8 mouse cellular contexts compared by ENCODE assay signal in genomic region chr6:124755831-124756595, GRCm38 (mm10). TPM values are rescaled to one million over a fixed set of nuclear protein-coding genes. Genes with fewer than 3 reads are reported as not detected.
DNase-seq lines count a peak whose midpoint lies in the region; ATAC-seq and TF ChIP-seq lines count a peak whose summit lies in the region.
"Had no signal": no experiment of that assay in that cellular context is flagged by ENCODE, and none has a peak within 500 bp of the region (broad histone marks: within the 10 kb centered on the region; RNA-seq: fewer than 3 reads in every experiment).

Gene Gm45234 (minus strand): TSS chr6:124756021.
Gene Atn1 (minus strand): TSS chr6:124756524.

- in situ Hi-C loops in CH12.LX (cut with MboI; ENCODE audit: low pct_ligation_motif_present, low pct_unique_long_range_greater_than_20kb, low sequenced_read_pairs), result no loop called here

- dilution Hi-C loops in CH12.LX (cut with MboI; ENCODE audit: extremely low pct_ligation_motif_present, extremely low pct_unique_long_range_greater_than_20kb, low sequenced_read_pairs), result no loop called here

- peak within 1 kb of the TSS; percentile 66 to 95 (median 68) for H3K4me3 ChIP-seq in CH12.LX (replicated peaks in 1 of 3; ENCODE audit: low read depth in 2 of 3, low read length in 2 of 3, poor library complexity in 1 of 3)
- peak within 1 kb of the TSS; percentile 85 for H3K4me3 ChIP-seq in cortical plate, adult 2 months (ENCODE audit: insufficient read depth, low read length)
- H3K4me3 ChIP-seq in heart, adult 2 months, result peak within 1 kb of the TSS; percentile 65
- peak within 1 kb of the TSS; percentile 50 for H3K4me3 ChIP-seq in lung, adult 2 months (replicated peaks; ENCODE audit: extremely low read depth, low read depth, low read length)
- peak within 1 kb of the TSS; percentile 74 for H3K4me3 ChIP-seq in neural tube, embryonic 14.5 days (ENCODE audit: low read depth, low read length)

- peak; percentile 57 for ATAC-seq in neural tube, embryonic 14.5 days (ENCODE audit: low read depth)

- intact Hi-C loops in heart, adult 2 months (cut with DNase I), result loop anchor here (1.0 to 5.0 kb wide), 6 partner anchors 11 to 264 kb away; partner anchors contain the start of genes C1ra, C1rl, Emg1 and Grcc10

- TF ChIP-seq EP300 in CH12.LX (IDR thresholded peaks at IDR 0.05; ENCODE audit: low read length), result no peak
- TF ChIP-seq EP300 in heart, adult 2 months (IDR thresholded peaks at IDR 0.05; ENCODE audit: insufficient read depth, low read depth, low read length), result no peak

- TF ChIP-seq POLR2A in CH12.LX (IDR thresholded peaks at IDR 0.05; ENCODE audit: low read depth, low read length), result peak; percentile 25; the same call in 1 of the 2 replicates
- TF ChIP-seq POLR2A in cortical plate, adult 2 months (IDR thresholded peaks at IDR 0.05; ENCODE audit: extremely low read depth, insufficient read depth, low read length), result no peak
- TF ChIP-seq POLR2A in heart, adult 2 months (IDR thresholded peaks at IDR 0.05; ENCODE audit: insufficient read depth, low read depth, low read length), result no peak
- TF ChIP-seq POLR2A in lung, adult 2 months (IDR thresholded peaks at IDR 0.05; ENCODE audit: borderline replicate concordance, extremely low read depth, low read depth, low read length), result no peak

- DNase-seq in CH12.LX (ENCODE audit: extremely low read depth), result no peak
- DNase-seq in R1 (ENCODE audit: low read depth, low spot score), result peak; percentile 83
- peak; percentile 82 to 86 for DNase-seq in heart, adult 2 months
- DNase-seq in kidney, adult 11 months, result peak; percentile 67
- peak; percentile 72 for DNase-seq in lung, adult 2 months

- peak within 1 kb of the TSS; percentile 72 for H3K27ac ChIP-seq in CH12.LX (ENCODE audit: insufficient read depth, low read depth)
- H3K27ac ChIP-seq in cortical plate, adult 2 months (ENCODE audit: insufficient read depth, low read length), result peak within 1 kb of the TSS; percentile 75
- peak within 1 kb of the TSS; percentile 85 for H3K27ac ChIP-seq in heart, adult 2 months
- peak within 1 kb of the TSS; percentile 96 for H3K27ac ChIP-seq in neural tube, embryonic 14.5 days (ENCODE audit: low read depth, low read length)

- no peak for TF ChIP-seq CTCF in CH12.LX (conservative IDR thresholded peaks at IDR 0.05 in 1 of 2, IDR thresholded peaks at IDR 0.05 in 1 of 2; ENCODE audit: low read depth in 2 of 2, low read length in 2 of 2)
- TF ChIP-seq CTCF in cortical plate, adult 2 months (IDR thresholded peaks at IDR 0.05; ENCODE audit: extremely low read depth, insufficient read depth, low read length), result no peak
- TF ChIP-seq CTCF in heart, adult 2 months (IDR thresholded peaks at IDR 0.05), result no peak
- no peak for TF ChIP-seq CTCF in lung, adult 2 months (IDR thresholded peaks at IDR 0.05; ENCODE audit: insufficient read depth, low read length)

- H3K9me3 ChIP-seq in CH12.LX (replicated peaks; ENCODE audit: low read length), result no peaks in the 10 kb centered on the region
- H3K9me3 ChIP-seq in neural tube, embryonic 14.5 days (ENCODE audit: control insufficient read depth, low read length), result no peaks in the 10 kb centered on the region

- peak within 1 kb of the TSS; percentile 95 for H3K9ac ChIP-seq in CH12.LX (ENCODE audit: insufficient read depth, low read depth)
- H3K9ac ChIP-seq in heart, adult 2 months (ENCODE audit: low read depth, low read length), result peak within 1 kb of the TSS; percentile 99
- peak within 1 kb of the TSS; percentile 97 for H3K9ac ChIP-seq in neural tube, embryonic 14.5 days (replicated peaks; ENCODE audit: low read depth, low read length)

- H3K4me1 ChIP-seq in CH12.LX (ENCODE audit: control insufficient read depth in 1 of 2, insufficient read depth in 2 of 2), result peaks cover 5 to 39% of the 10 kb centered on the region in 2 experiments
- peaks cover 6% of the 10 kb centered on the region for H3K4me1 ChIP-seq in cortical plate, adult 2 months (ENCODE audit: control insufficient read depth, insufficient read depth, low read length)
- H3K4me1 ChIP-seq in heart, adult 2 months (ENCODE audit: control insufficient read depth, insufficient read depth, low read length), result peaks cover 8% of the 10 kb centered on the region
- H3K4me1 ChIP-seq in lung, adult 2 months (ENCODE audit: control insufficient read depth, insufficient read depth, low read length), result peaks cover 12% of the 10 kb centered on the region; the same call in 1 of the 2 replicates
- H3K4me1 ChIP-seq in neural tube, embryonic 14.5 days (ENCODE audit: control insufficient read depth, insufficient read depth, low read length), result peaks cover 44% of the 10 kb centered on the region; the same call in 1 of the 2 replicates

- H3K4me2 ChIP-seq in CH12.LX (ENCODE audit: insufficient read depth, low read depth, poor library complexity, severe bottlenecking), result peak within 1 kb of the TSS; percentile 79
- H3K4me2 ChIP-seq in neural tube, embryonic 14.5 days (ENCODE audit: low read depth, low read length), result peak within 1 kb of the TSS; percentile 63

- peaks cover 5 to 38% of the 10 kb centered on the region in 2 experiments for H3K36me3 ChIP-seq in CH12.LX (replicated peaks in 1 of 2; ENCODE audit: control insufficient read depth in 1 of 2, insufficient read depth in 1 of 2, low read length in 1 of 2)
- H3K36me3 ChIP-seq in heart, adult 2 months (ENCODE audit: control insufficient read depth, insufficient read depth, low read length), result no peaks in the 10 kb centered on the region
- no peaks in the 10 kb centered on the region for H3K36me3 ChIP-seq in neural tube, embryonic 14.5 days (ENCODE audit: control insufficient read depth, insufficient read depth, low read length)

- H3K79me2 ChIP-seq in CH12.LX (replicated peaks; ENCODE audit: control insufficient read depth, extremely low read depth, insufficient read depth, poor library complexity, severe bottlenecking), result peaks cover 6% of the 10 kb centered on the region; the same call in 1 of the 2 replicates
- 0 out of 2 replicates have a peak, but pooled peaks cover 1% of the 10 kb centered on the region for H3K79me2 ChIP-seq in heart, adult 2 months (replicated peaks; ENCODE audit: control insufficient read depth, insufficient read depth, low read length)

- TF ChIP-seq RAD21 in CH12.LX (IDR thresholded peaks at IDR 0.05; ENCODE audit: low read depth, low read length), result no peak

- WGBS in heart, adult 2 months, result 2% methylated on average over 43 of the region's 100 CpGs
- WGBS in lung, adult 2 months, result 1% methylated on average over 91 of the region's 100 CpGs
- WGBS in neural tube, embryonic 14.5 days, result 1% methylated on average over 59 of the region's 100 CpGs

- no peaks in the 10 kb centered on the region for H3K27me3 ChIP-seq in CH12.LX (replicated peaks)
- no peaks in the 10 kb centered on the region for H3K27me3 ChIP-seq in heart, adult 2 months (ENCODE audit: control insufficient read depth, insufficient read depth, low read length)
- H3K27me3 ChIP-seq in neural tube, embryonic 14.5 days (ENCODE audit: control insufficient read depth, insufficient read depth, low read length), result no peaks in the 10 kb centered on the region

TF ChIP-seq in CH12.LX, 34 proteins besides CTCF, POLR2A, EP300 and RAD21 (continues in another document):
- TF ChIP-seq IRF4 (IDR thresholded peaks at IDR 0.05; ENCODE audit: low read depth, low read length) (no peak), POLR2AphosphoS2 (IDR thresholded peaks at IDR 0.05; ENCODE audit: low read depth, low read length) (no peak), NRF1 (IDR thresholded peaks at IDR 0.05; ENCODE audit: low read depth, low read length) (no peak), KAT2A (IDR thresholded peaks at IDR 0.05; ENCODE audit: insufficient replicate concordance, low read length) (no peak), NELFE (IDR thresholded peaks at IDR 0.05; ENCODE audit: low read depth, low read length) (no peak), ZC3H11A (IDR thresholded peaks at IDR 0.05; ENCODE audit: low read depth, low read length) (no peak), TCF12 (IDR thresholded peaks at IDR 0.05; ENCODE audit: low read depth, low read length) (no peak), MXI1 (IDR thresholded peaks at IDR 0.05; ENCODE audit: low read depth, low read length) (peak; percentile 57), HCFC1 (IDR thresholded peaks at IDR 0.05; ENCODE audit: low read depth, low read length) (peak; percentile 32; the same call in 1 of the 2 replicates), MYC (IDR thresholded peaks at IDR 0.05; ENCODE audit: low read depth, low read length) (no peak), MEF2A (IDR thresholded peaks at IDR 0.05; ENCODE audit: borderline replicate concordance, low read depth, low read length) (no peak), ETS1 (conservative IDR thresholded peaks at IDR 0.05; ENCODE audit: low read depth, low read length) (no peak), ELF1 (IDR thresholded peaks at IDR 0.05; ENCODE audit: low read depth, low read length) (no peak), USF1 (IDR thresholded peaks at IDR 0.05; ENCODE audit: low read depth, low read length) (no peak), BHLHE40 (IDR thresholded peaks at IDR 0.05; ENCODE audit: low read depth, low read length) (0 out of 2 replicates have a peak, but pooled peaks have one; percentile 6), SIN3A (IDR thresholded peaks at IDR 0.05; ENCODE audit: low read length) (0 out of 2 replicates have a peak, but pooled peaks have one; percentile 18), PAX5 (IDR thresholded peaks at IDR 0.05; ENCODE audit: low read length) (no peak), UBTF (IDR thresholded peaks at IDR 0.05; ENCODE audit: low read depth, low read length) (0 out of 2 replicates have a peak, but pooled peaks have one; percentile 10), ZMIZ1 (IDR thresholded peaks at IDR 0.05; ENCODE audit: low read depth, low read length) (no peak), USF2 (conservative IDR thresholded peaks at IDR 0.05; ENCODE audit: low read depth, low read length) (no peak), ZKSCAN1 (IDR thresholded peaks at IDR 0.05; ENCODE audit: borderline replicate concordance, low read depth, low read length) (no peak)

RNA-seq across cellular contexts. Expression of gene Gm45234, which starts in this region (rescaled TPM):
- not detected in 2 replicates for total RNA-seq in CH12.LX (2012; rRNA removed)
- not detected in 2 replicates for total RNA-seq in CH12.LX (2014; rRNA removed)
- polyA plus RNA-seq in CH12.LX (2012; ENCODE audit: insufficient read length, low read depth), result not detected in 2 replicates
- polyA plus RNA-seq in cortical plate, adult 2 months (2012; rRNA removed), result not detected in 2 replicates
- 1 to 10 TPM in 1 of 2 experiments, not detected in 1; 1.9 TPM for total RNA-seq in heart, adult 2 months (2021)
- not detected in 2 replicates for polyA plus RNA-seq in heart, adult 2 months (2012; rRNA removed)
- polyA plus RNA-seq in lung, adult 2 months (2012; rRNA removed), result 0.08 TPM in 1 of 2 replicates, not detected in the other
- polyA plus RNA-seq in neural tube, embryonic 14.5 days (2014; fragmentation: Nextera tagmentation; extraction: Ambion mirVana), result not detected in 2 replicates
- total RNA-seq: left cerebral cortex, postnatal 36 days had no signal

RNA-seq across cellular contexts. Expression of gene Atn1, which starts in this region (rescaled TPM):
- total RNA-seq in CH12.LX (2012; rRNA removed) (3.8 and 4.6 TPM in 2 replicates), CH12.LX (2014; rRNA removed) (0.50 and 1.7 TPM in 2 replicates)
- 27.0 and 35.1 TPM in 2 replicates for polyA plus RNA-seq in CH12.LX (2012; ENCODE audit: insufficient read length, low read depth)
- 60.7 and 63.3 TPM in 2 replicates for polyA plus RNA-seq in cortical plate, adult 2 months (2012; rRNA removed)
- 10 to 100 TPM; 44.3 to 47.8 TPM for total RNA-seq in heart, adult 2 months (2021)
- 24.5 and 32.8 TPM in 2 replicates for polyA plus RNA-seq in heart, adult 2 months (2012; rRNA removed)
- polyA plus RNA-seq in lung, adult 2 months (2012; rRNA removed), result 52.0 and 64.6 TPM in 2 replicates
- polyA plus RNA-seq in neural tube, embryonic 14.5 days (2014; fragmentation: Nextera tagmentation; extraction: Ambion mirVana), result 21.5 and 27.5 TPM in 2 replicates

Comparison
In these comparisons a context has a peak if more than half of its experiments do, and no peak if none do; other contexts are left out.
1. RNA of gene Atn1 (total RNA-seq): 44.3 to 47.8 TPM in heart, adult 2 months; 0.50 to 4.6 TPM in CH12.LX; every median in the first group is over 4 times any median in the second.
2. Peak in every context shown above with its lines, with median percentiles within 50 percentile points of each other: H3K27ac ChIP-seq, H3K4me3 ChIP-seq and H3K9ac ChIP-seq.